Mouse (Mus musculus) liver, adult 2 months (tissue): ENCODE measurements around the gene Cyp2b13. TPM values are rescaled to one million over a fixed set of nuclear protein-coding genes. Genes with fewer than 3 reads are reported as not detected.
"Not testable (repeated sequence)": the region's sequence is repeated elsewhere in the genome, so short reads cannot be mapped to it uniquely, and the experiment has no call there.

Experiments
- DNase-seq: peaks from one replicate; pipeline ENCODE4 v3.0.0-alpha.2; 2011; ENCODE audit warnings: low read depth, low spot score; ENCODE audit errors: extremely low read depth
- H3K27ac ChIP-seq: fragments of 200-500 bp; replicated peaks from 2 replicates; pipeline ENCODE4 v1.5.1; 2012; ENCODE audit warnings: low read depth, mild to moderate bottlenecking, control low read depth, inconsistent platforms, low read length; ENCODE audit not compliant: insufficient read depth
- H3K27me3 ChIP-seq: fragments of 200-500 bp; 2 replicates; pipeline ENCODE4 v1.6.1; 2012; ENCODE audit warnings: mild to moderate bottlenecking, moderate library complexity, low read length, inconsistent platforms; ENCODE audit not compliant: control insufficient read depth, insufficient read depth
- H3K36me3 ChIP-seq: fragments of 200-500 bp; 2 replicates; pipeline ENCODE4 v1.6.1; 2012; ENCODE audit warnings: low read length, inconsistent platforms; ENCODE audit not compliant: control insufficient read depth, insufficient read depth
- H3K4me1 ChIP-seq: fragments of 200-500 bp; 2 replicates; pipeline ENCODE4 v1.6.1; 2011; ENCODE audit warnings: low read length; ENCODE audit not compliant: control insufficient read depth, insufficient read depth
- H3K4me3 ChIP-seq: fragments of 200-500 bp; 2 replicates; pipeline ENCODE4 v1.5.1; 2011; ENCODE audit warnings: low read depth, mild to moderate bottlenecking, control low read depth, low read length, moderate library complexity; ENCODE audit not compliant: insufficient read depth
- H3K79me2 ChIP-seq: fragments of 200-500 bp; 2 replicates; pipeline ENCODE4 v1.6.1; 2012; ENCODE audit warnings: inconsistent platforms, mild to moderate bottlenecking, low read length, moderate library complexity; ENCODE audit not compliant: control insufficient read depth, insufficient read depth
- H3K9ac ChIP-seq: fragments of 200-500 bp; 2 replicates; pipeline ENCODE4 v1.6.1; 2012; ENCODE audit warnings: low read depth, mild to moderate bottlenecking, control low read depth, inconsistent platforms, low read length
- CTCF ChIP-seq: fragments of 200-500 bp; IDR thresholded peaks from 2 replicates; pipeline ENCODE4 v1.5.1; 2011; ENCODE audit warnings: low read depth, low read length, control low read depth
- POLR2A ChIP-seq: fragments of 200-500 bp; IDR thresholded peaks from 2 replicates; pipeline ENCODE4 v1.6.1; 2011; ENCODE audit warnings: low read length, control low read depth; ENCODE audit not compliant: insufficient read depth; ENCODE audit errors: extremely low read depth
- WGBS: fragments of 180-500 bp; shearing (Covaris S2); methylation state at CpG from one replicate; pipeline ENCODE4 v1.1.7; 2018; 5-methylcytosine and 5-hydroxymethylcytosine counted together
- polyA plus RNA-seq: library from polyadenylated mRNA; depleted of rRNA; stranded (reverse); fragments of >200 nt; gene quantifications from 2 replicates; pipeline ENCODE4 v1.2.3, GENCODE M21; 2012; rRNA removed
- total RNA-seq: library from RNA; depleted of rRNA; stranded (reverse); fragments of >200 nt; gene quantifications from 2 replicates; pipeline ENCODE4 v1.2.3, GENCODE M21; 2014; rRNA removed

Gene Cyp2b13
- total RNA-seq (88.4 and 307 TPM in 2 replicates), polyA plus RNA-seq (102 and 105 TPM in 2 replicates)

- H3K79me2 ChIP-seq, H3K4me1 ChIP-seq, H3K9ac ChIP-seq, H3K27ac ChIP-seq, DNase-seq, H3K27me3 ChIP-seq, H3K4me3 ChIP-seq, H3K36me3 ChIP-seq: not testable (repeated sequence)
- 55% methylated on average over 1 of the region's 2 CpGs for WGBS
Measured at GRCm38 (mm10) chr7:26061197-26061596, at the start of gene Cyp2b13. Cyp2b13 (plus strand) TSS chr7:26061497.

GRCm38 (mm10) chr7:26019814-26020332, 41.4 kb upstream of the Cyp2b13 start:
- not testable (repeated sequence) for H3K4me3 ChIP-seq, H3K79me2 ChIP-seq, DNase-seq, H3K36me3 ChIP-seq, H3K9ac ChIP-seq, H3K27ac ChIP-seq, H3K27me3 ChIP-seq, H3K4me1 ChIP-seq
- 11% methylated on average over 1 of the region's 3 CpGs for WGBS

GRCm38 (mm10) chr7:26054885-26055630, 6.2 kb upstream of the Cyp2b13 start:
- not testable (repeated sequence) for H3K36me3 ChIP-seq, H3K4me1 ChIP-seq, H3K4me3 ChIP-seq, H3K27me3 ChIP-seq, H3K79me2 ChIP-seq, H3K9ac ChIP-seq, H3K27ac ChIP-seq
- 24% methylated on average over 4 of the region's 4 CpGs for WGBS
- DNase-seq: peak; percentile 91

GRCm38 (mm10) chr7:26071677-26072076, 10.4 kb downstream of the Cyp2b13 start:
- not testable (repeated sequence) for H3K4me1 ChIP-seq, H3K79me2 ChIP-seq, H3K27me3 ChIP-seq, H3K36me3 ChIP-seq, H3K4me3 ChIP-seq, H3K27ac ChIP-seq, H3K9ac ChIP-seq, DNase-seq
- 64% methylated on average over 29 of the region's 29 CpGs for WGBS

- no peak overlapping the region for H3K27ac ChIP-seq
- DNase-seq: peak; percentile 99
- no peak for TF ChIP-seq POLR2A
- no peak for TF ChIP-seq CTCF
- no peak overlapping the region for H3K4me3 ChIP-seq
- H3K27me3 ChIP-seq: peaks cover 13% of the 10 kb centered on the region; the same call in 1 of the 2 replicates
- no peaks in the 10 kb centered on the region; the same call in 1 of the 2 replicates for H3K79me2 ChIP-seq
- no peak overlapping the region for H3K9ac ChIP-seq
- peaks cover 6% of the 10 kb centered on the region for H3K4me1 ChIP-seq
- WGBS: 5% methylated on average over 2 of the region's 2 CpGs
- no peaks in the 10 kb centered on the region for H3K36me3 ChIP-seq
Measured at GRCm38 (mm10) chr7:26082595-26082994, 21.3 kb downstream of the Cyp2b13 start.

- H3K4me1 ChIP-seq: peaks cover under 1% of the 10 kb centered on the region
- TF ChIP-seq CTCF (no peak), POLR2A (no peak)
- 20% methylated on average over 1 of the region's 1 CpGs for WGBS
- no peak overlapping the region for H3K4me3 ChIP-seq
- DNase-seq: peak; percentile 95
- peaks cover 5% of the 10 kb centered on the region; the same call in 1 of the 2 replicates for H3K27me3 ChIP-seq
- H3K9ac ChIP-seq: no peak overlapping the region
- no peaks in the 10 kb centered on the region for H3K79me2 ChIP-seq
- H3K36me3 ChIP-seq: no peaks in the 10 kb centered on the region
- H3K27ac ChIP-seq: no peak overlapping the region
Measured at GRCm38 (mm10) chr7:26087391-26087790, 26.1 kb downstream of the Cyp2b13 start.
